14 mouse cellular contexts compared by ENCODE assay signal in the genomic region with DNA sequence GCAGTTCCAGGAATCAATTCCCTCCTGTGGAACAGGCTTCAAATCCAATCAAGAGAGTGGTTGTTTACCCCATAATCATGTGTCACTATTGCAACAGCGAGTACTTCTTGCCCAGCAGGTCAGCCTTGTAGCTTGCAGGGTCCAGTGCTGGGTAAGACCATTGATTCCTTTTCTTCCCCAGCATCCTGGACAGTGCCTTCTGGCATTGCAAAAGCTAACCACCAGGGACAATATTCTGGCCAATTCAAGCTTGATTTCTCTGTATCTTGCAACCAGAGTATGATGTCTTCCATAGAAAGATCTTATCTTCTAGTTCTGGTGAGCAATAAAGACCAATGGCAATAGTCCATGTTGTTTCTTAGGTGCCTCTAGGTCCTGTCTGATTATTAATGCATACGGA.
"Had no signal": no experiment of that assay in that cellular context is flagged by ENCODE, and none has a peak within 500 bp of the region (broad histone marks: within the 10 kb centered on the region; RNA-seq: fewer than 3 reads in every experiment).

No protein-coding gene starts in this region.

- DNase-seq: gastrocnemius, adult 2 months; gastrocnemius, postnatal 14 days; gastrocnemius, postnatal 36 days; heart, adult 2 months; heart, postnatal 14 days; heart, postnatal 36 days; kidney, adult 11 months; kidney, adult 2 months; kidney, adult 9 months; kidney, postnatal 14 days; kidney, postnatal 36 days; layer of hippocampus, adult 9-11 months; layer of hippocampus, postnatal 36 days; left cerebral cortex, postnatal 4 days had no signal
